Mouse (Mus musculus) stomach, adult 2 months (tissue): ENCODE data around the gene Ric3. TPM values are rescaled to one million over a fixed set of nuclear protein-coding genes. Genes with fewer than 3 reads are reported as not detected.

Source experiments
- polyA plus RNA-seq: library from polyadenylated mRNA; depleted of rRNA; stranded (reverse); fragments of >200 nt; gene quantifications from 2 replicates; pipeline ENCODE4 v1.2.3, GENCODE M21; 2012; rRNA removed

The Ric3 gene
- polyA plus RNA-seq, result 2.4 and 2.5 TPM in 2 replicates

DNA sequence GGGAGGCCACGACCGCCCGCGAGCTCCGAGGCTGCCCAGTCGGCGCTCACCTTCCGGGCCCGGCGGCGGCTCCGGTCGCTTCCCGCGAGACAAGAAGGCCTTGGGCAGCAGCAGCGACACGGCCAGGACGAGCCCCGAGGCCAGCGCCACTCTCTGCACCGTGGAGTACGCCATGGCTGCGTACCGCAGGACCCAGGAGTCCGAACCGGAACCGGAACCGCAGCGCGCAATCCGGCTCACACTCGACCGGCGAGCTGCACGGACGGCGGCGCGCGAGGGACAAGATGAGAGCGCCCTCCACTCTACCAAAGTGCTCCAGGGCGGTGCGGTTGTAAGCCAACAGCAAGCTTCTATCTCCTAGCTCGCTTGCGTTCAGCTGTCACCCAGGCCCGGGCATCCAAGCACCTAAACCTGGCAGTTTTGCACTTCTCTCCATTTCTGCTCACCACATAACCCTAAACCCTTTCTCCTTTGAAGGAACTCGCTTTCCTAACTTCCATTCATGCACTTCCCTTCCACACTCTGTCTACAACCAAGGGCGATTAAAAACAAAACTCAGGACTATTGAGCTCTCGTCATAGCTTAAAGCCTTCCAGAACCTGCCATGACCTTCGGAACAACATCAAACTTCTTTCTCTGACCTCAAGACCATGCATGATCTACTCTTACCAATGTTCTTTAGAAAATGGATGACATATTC lies at the start of gene Ric3:
Ric3 (minus strand) TSS at position 219 of the 700 bp plus-strand sequence.

Other genes starting within 250 kb of the Ric3 start
- not detected in 2 replicates for gene Olfr516, start 232.8 kb downstream of the Ric3 start, polyA plus RNA-seq
- gene Olfr517, start 211.0 kb downstream of the Ric3 start, polyA plus RNA-seq, result not detected in 2 replicates
- not detected in 2 replicates for gene Olfr518, start 198.3 kb downstream of the Ric3 start, polyA plus RNA-seq
- gene Olfr519, start 188.9 kb downstream of the Ric3 start, polyA plus RNA-seq, result not detected in 2 replicates
- gene Nlrp10, start 153.2 kb downstream of the Ric3 start, polyA plus RNA-seq, result 0.25 and 0.60 TPM in 2 replicates
- gene Eif3f, start 148.9 kb downstream of the Ric3 start, polyA plus RNA-seq, result 145 and 383 TPM in 2 replicates
- gene Tub, start 133.0 kb downstream of the Ric3 start, polyA plus RNA-seq, result 0.27 and 0.52 TPM in 2 replicates
- 14.0 and 21.5 TPM in 2 replicates for gene Lmo1, start 91.9 kb upstream of the Ric3 start, polyA plus RNA-seq